Mouse (Mus musculus) liver, embryonic 14.5 days (tissue): ENCODE data around the gene Jkamp. TPM values are rescaled to one million over a fixed set of nuclear protein-coding genes. Genes with fewer than 3 reads are reported as not detected.

Experiments used
- ATAC-seq: fragments of 200-750 bp; cut with Nextera tagmentation; 2 replicates; pipeline ENCODE4 v1.8.0; 2017; ENCODE audit warnings: moderate number of reproducible peaks, mild to moderate bottlenecking, moderate library complexity; ENCODE audit not compliant: insufficient read depth
- DNase-seq, 3 experiments: peaks; one replicate each; pipeline ENCODE4 v3.0.0-alpha.2; 2012 to 2013; ENCODE audit warnings: low read depth in 3 of 3, low spot score in 3 of 3
- H3K27ac ChIP-seq: fragments of 300-500 bp; sonication (generic); 2 replicates; pipeline ENCODE4 v1.5.1; 2014; ENCODE audit warnings: moderate library complexity, mild to moderate bottlenecking, control low read depth, inconsistent platforms
- H3K27me3 ChIP-seq: fragments of 300-500 bp; sonication (generic); 2 replicates; pipeline ENCODE4 v1.6.1; 2014; ENCODE audit warnings: mild to moderate bottlenecking, low read length, moderate library complexity; ENCODE audit not compliant: control insufficient read depth, insufficient read depth
- H3K36me3 ChIP-seq: fragments of 300-500 bp; sonication (generic); replicated peaks from 2 replicates; pipeline ENCODE4 v1.6.1; 2014; ENCODE audit warnings: low read depth; ENCODE audit not compliant: control insufficient read depth, insufficient read depth
- H3K4me1 ChIP-seq, 2 experiments: fragments of 200-500 bp in 1 of 2; fragments of 300-500 bp in 1 of 2; sonication (generic) in 1 of 2; replicated peaks; 2 replicates each; pipeline ENCODE4 v1.6.1; 2012 to 2014; ENCODE audit warnings: antibody characterized with exemption in 1 of 2, inconsistent platforms in 1 of 2, low read length in 1 of 2; ENCODE audit not compliant: control insufficient read depth in 2 of 2, insufficient read depth in 2 of 2
- H3K4me2 ChIP-seq: fragments of 300-500 bp; sonication (generic); 2 replicates; pipeline ENCODE4 v1.6.1; 2014; ENCODE audit warnings: low read depth, mild to moderate bottlenecking, control low read depth, moderate library complexity
- H3K4me3 ChIP-seq, 2 experiments: fragments of 200-500 bp in 1 of 2; fragments of 300-500 bp in 1 of 2; sonication (generic) in 1 of 2; 2 replicates each; pipeline ENCODE4 v1.5.1; 2012 to 2014; ENCODE audit warnings: low read depth in 2 of 2, low read length in 2 of 2, mild to moderate bottlenecking in 2 of 2, control low read depth in 1 of 2, inconsistent platforms in 1 of 2, moderate library complexity in 1 of 2; ENCODE audit not compliant: insufficient read depth in 1 of 2
- H3K9ac ChIP-seq: fragments of 300-500 bp; sonication (generic); replicated peaks from 2 replicates; pipeline ENCODE4 v1.6.1; 2014; ENCODE audit warnings: mild to moderate bottlenecking, control low read depth, moderate library complexity
- H3K9me3 ChIP-seq: fragments of 300-500 bp; sonication (generic); 2 replicates; pipeline ENCODE4 v1.6.1; 2016; ENCODE audit warnings: low read length, mixed read lengths; ENCODE audit not compliant: control insufficient read depth
- CTCF ChIP-seq: IDR thresholded peaks from 2 replicates; pipeline ENCODE4 v1.5.1; 2016; ENCODE audit warnings: antibody characterized with exemption, low read depth, control low read depth
- EP300 ChIP-seq: IDR thresholded peaks from 2 replicates; pipeline ENCODE4 v1.6.1; 2016; ENCODE audit warnings: antibody characterized with exemption, low read depth
- WGBS: fragments of 180-500 bp; shearing (Covaris S2); extraction: QIAGEN DNeasy Blood & Tissue Kit; methylation state at CpG from one replicate; pipeline ENCODE4 v1.1.7; 2014; ENCODE audit not compliant: insufficient replicate concordance; 5-methylcytosine and 5-hydroxymethylcytosine counted together
- microRNA-seq: library from miRNA; unstranded; fragments of <30 nt; microRNA quantifications from one replicate; pipeline ENCODE4, GENCODE M21; 2016
- polyA plus RNA-seq, 2 experiments: library from polyadenylated mRNA; depleted of rRNA in 1 of 2; stranded (reverse) in 1 of 2; unstranded in 1 of 2; fragments of >200 nt; fragmentation: Nextera tagmentation in 1 of 2; extraction: Ambion mirVana in 1 of 2; gene quantifications; 2 replicates each; pipeline versions ENCODE4 v1.2.1 to v1.2.3; 2012 to 2014

Gene Jkamp
- polyA plus RNA-seq, 2 experiments = 10.5 to 12.8 TPM

DNA sequence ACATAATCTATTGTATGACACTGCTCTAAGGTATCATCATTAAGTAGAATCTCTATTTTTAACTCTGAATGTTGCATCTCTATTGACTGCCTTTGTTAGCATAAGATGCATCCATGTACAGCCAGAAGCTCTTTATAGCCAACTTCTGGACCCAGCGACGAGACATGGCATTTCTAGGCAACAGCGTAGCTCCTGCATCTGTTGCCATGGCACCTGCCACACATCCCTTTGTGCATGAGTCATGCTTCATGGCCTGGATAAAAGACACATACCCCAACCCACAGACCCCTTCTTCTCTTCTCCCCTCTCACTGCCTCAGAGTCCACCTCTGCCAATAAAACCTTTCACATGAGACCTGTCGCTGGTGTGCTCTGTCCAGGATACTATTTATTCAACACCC, 65.4 kb downstream of the Jkamp start:
- H3K4me3 ChIP-seq = no peak overlapping the region
- no peak overlapping the region for H3K4me2 ChIP-seq
- TF ChIP-seq EP300 (no peak), CTCF (no peak)
- 57% methylated on average over 4 of the region's 4 CpGs for WGBS
- DNase-seq (no peak), ATAC-seq (no peak)
- H3K36me3 ChIP-seq = no peaks in the 10 kb centered on the region
- no peak overlapping the region for H3K27ac ChIP-seq
- H3K27me3 ChIP-seq = no peaks in the 10 kb centered on the region
- no peaks in the 10 kb centered on the region for H3K9me3 ChIP-seq
- H3K9ac ChIP-seq = no peak overlapping the region
- no peaks in the 10 kb centered on the region for H3K4me1 ChIP-seq

Small RNAs within 50 kb of the gene (microRNA-seq; reads per million reads assigned to microRNA genes)
- not detected for gene Gm24466

Other genes starting within 250 kb of the Jkamp start
- gene Gpr135, start 14.5 kb upstream of the Jkamp start, polyA plus RNA-seq (2012; rRNA removed) = 0.49 and 0.55 TPM in 2 replicates
- gene Gpr135, start 14.5 kb upstream of the Jkamp start, polyA plus RNA-seq (2014; fragmentation: Nextera tagmentation; extraction: Ambion mirVana) = 0.13 TPM in 2 replicates
- 5.2 and 5.7 TPM in 2 replicates for gene L3hypdh, start 150 bp upstream of the Jkamp start, polyA plus RNA-seq (2012; rRNA removed)
- 6.0 and 7.0 TPM in 2 replicates for gene L3hypdh, start 150 bp upstream of the Jkamp start, polyA plus RNA-seq (2014; fragmentation: Nextera tagmentation; extraction: Ambion mirVana)
- gene Ccdc175, start 99.4 kb downstream of the Jkamp start, polyA plus RNA-seq (2012; rRNA removed) = not detected in 2 replicates
- not detected in 2 replicates for gene Ccdc175, start 99.4 kb downstream of the Jkamp start, polyA plus RNA-seq (2014; fragmentation: Nextera tagmentation; extraction: Ambion mirVana)